Mouse (Mus musculus): ENCODE data around the gene Rtkn.

Gene Rtkn

DNA sequence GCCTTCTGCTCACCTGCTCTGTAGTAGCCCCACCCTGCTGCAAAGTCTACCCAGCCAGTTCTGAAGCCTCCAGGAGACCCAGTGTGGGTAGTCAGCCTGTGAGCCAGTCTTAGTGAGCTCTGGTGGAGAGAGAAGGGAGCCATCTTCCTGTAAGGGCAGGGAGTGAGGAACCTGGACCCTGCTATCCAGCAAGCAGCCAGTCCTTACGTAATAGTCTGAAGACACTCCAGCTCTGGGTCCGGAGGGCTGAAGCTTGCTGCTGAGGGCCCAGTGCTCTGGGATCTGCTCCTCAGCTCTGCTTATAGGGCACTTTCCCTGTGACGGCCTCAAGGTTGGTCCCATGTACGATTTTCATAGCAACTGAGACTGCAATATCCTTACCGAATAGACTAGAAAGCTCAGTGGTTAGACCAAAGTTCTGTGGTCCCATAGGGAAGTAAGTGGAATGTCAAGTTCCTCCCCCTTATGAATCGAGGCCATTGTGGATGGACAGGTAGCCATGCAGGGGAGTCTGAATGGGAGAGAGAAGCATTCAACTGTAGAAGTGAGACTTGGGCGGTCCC is at the start of gene Rtkn:
Rtkn (plus strand) TSS at position 513 of the 563 bp plus-strand sequence.
- peak in 1 of 2 experiments; percentile 86 for DNase-seq

- no peak for DNase-seq
These were observed 48.9 kb upstream of the Rtkn start, which contains the start of gene Lbx2 for GRCm38 (mm10) chr6:83086121-83087035. TSS of gene Lbx2 (plus strand) at chr6:83086367.

DNA sequence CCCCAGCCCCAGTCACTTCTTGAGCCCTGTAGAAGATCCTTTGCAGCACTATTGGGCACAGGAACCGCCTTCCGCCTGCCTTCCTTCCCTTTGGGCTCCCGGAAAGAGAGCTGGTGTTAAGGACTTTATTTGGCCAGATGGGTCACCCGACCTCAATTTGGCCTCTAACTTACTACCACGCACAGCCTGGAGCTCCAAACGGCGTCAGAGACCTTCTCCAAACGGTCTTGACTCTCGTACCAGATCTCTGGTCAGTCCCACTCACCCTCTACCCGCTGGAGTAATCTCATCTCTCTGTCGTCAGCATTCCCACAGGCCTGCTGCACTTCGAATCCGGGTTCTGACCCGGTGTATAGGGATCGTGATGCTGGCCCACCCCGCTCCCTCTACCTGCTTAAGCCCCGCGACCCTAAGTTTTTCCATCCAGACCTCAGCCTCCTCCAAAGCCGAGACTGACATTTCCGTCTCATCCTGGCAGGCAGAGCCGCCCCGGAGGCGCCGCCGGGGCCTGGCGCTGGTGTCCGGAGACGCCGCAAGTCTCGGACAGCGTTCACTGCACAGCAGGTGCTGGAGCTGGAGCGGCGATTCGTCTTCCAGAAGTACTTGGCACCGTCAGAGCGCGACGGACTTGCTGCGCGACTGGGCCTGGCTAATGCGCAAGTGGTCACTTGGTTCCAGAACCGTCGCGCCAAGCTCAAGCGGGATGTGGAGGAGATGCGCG is 47.9 kb upstream of the Rtkn start:
- DNase-seq, result peak; percentile 51 to 69

GRCm38 (mm10) chr6:83087926-83088260 is 47.4 kb upstream of the Rtkn start:
- no peak for DNase-seq

DNA sequence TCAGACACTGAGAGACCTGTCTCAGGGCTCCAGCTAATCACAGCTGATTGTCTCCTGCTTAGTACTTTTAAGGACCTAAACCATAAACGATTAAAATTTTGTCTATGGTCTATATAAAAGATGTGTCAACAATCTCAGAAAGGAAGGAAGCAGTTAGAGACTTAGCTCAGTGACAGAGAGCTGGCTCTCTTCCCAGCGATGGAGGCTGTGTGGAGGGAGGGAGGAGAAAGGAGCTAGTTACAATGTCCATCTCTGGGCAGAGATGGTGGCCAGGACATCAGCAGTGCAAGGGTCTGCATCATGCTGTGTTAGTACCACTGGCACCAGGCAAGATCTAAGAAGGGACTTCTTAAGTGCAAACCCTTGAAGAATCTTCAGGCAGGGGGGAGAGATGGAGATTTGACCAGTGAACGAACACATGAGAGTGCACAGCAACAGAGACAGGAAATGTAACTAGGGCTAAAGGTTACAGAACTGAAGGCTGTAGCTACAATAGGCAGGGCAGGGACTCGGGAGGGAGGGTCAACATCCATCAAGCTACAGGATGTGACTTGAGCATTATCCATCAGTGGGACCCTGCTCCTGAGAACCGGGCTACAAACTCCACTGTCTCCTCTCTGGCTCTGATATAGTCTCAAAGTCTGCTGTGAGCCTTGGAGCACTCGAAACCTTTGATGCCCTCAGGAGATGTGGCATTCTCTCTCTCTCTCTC is 42.7 kb upstream of the Rtkn start:
- peak; percentile 51 to 65 for DNase-seq

DNA sequence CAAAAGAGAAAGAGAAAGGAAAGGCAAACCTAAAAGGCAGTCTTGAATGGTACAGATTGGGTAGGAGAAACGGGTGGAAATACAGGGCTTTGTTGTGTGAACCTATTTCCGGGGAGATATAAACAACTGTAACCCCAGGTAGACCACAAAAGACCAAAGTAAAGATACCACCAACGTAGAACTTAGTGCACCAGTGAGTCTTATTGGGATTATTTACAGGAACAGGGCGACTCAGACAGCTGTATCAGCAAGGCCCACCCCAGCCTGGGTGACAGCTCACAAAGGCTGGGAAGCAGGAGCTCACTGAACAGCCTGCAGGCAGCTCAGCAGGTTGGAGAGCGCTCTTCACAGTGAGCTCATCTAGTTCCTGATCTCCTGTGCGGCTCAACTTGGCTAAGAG is 39.3 kb upstream of the Rtkn start:
- no peak for DNase-seq

DNA sequence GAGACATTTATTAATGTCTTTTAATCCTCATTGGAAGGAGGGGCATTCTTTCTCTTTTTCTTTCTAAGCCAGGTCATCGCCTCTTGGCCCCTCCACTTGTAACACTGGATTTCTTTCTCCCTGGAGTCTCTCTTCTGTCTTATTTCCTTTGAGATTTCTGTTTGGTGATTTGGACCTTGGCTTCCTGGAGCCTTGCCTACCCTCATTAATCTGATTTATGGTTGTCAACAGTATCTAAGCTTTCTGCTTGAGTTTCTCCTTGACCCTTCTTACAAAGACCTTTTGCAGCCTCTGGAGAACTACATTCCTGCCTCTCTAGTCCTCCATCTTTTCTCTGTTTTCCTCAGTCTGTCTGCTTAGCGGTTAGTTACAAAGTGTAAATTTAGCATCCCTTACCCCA is 36.9 kb upstream of the Rtkn start:
- DNase-seq, result peak in 1 of 2 experiments; percentile 68

DNA sequence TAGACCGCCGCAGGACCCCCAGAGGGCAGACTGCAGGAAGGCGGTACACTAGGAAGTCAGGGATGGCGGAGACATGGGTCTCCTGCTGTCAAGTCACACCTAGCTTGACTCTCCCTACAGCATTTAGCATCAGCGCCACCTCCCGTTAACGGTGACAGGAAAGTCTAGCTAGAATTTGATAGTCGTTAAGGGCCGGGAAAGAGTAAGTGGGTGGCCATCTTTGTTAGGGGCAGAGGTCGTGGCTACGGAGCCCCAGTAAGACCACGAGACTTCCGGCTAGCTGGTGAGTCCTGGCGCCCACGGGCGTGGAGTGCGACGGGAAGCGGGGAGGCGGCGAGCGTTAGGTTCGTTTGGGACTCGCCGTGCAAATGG is 34.0 kb upstream of the Rtkn start, which contains the start of the genes Ccdc142 and Gm42688:
Ccdc142 (plus strand) TSS at position 286 of the 372 bp plus-strand sequence.
Gm42688 (plus strand) TSS at position 302 of the 372 bp plus-strand sequence.
- peak; percentile 94 to 96 for DNase-seq

- peak; percentile 67 to 83 for DNase-seq
These were observed 33.3 kb upstream of the Rtkn start for GRCm38 (mm10) chr6:83101688-83102556.

DNA sequence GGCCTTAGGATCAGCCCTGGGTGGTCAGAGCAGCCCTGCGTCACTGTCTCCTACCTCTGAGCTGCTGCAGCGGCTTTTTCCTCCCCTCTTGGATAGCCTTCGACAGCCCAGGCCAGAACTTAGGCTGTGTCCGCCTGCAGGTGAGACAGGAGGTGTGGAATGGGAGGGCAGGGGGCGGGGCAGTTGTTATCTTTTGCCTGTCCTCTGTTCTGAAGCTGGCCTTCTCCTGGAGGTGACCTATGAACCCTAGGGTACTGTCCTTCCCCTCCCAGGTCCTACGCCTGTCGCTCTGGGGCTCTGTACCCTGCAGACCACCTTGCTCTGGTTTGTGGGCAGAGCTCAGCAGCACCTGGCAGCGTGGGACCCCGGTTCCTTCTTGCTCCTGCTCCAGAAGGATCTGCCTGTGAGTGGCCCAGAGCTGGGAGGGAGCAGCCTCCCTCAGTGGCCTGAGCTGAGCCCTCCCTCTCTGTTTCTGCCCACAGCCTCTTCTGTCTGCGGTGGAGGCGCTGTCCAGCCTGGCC is 32.1 kb upstream of the Rtkn start:
- DNase-seq, result no peak

DNA sequence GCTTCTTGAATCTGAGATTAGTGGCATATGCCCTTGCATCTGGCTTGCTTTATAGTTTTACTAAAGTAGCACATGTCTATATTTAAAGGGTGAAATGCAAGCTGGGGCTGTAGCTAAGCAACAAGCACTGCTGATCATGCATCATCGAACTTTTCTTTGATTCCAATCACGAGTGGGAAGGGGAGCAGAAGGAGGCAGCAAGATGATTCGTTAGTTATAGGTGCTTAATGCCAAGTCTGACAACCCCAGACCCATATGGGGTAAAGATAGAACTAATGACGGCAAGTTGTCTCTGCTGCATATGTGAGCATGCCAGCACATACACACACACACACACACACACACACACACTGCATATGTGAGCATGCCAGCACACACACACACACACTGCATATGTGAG is 31.1 kb upstream of the Rtkn start:
- DNase-seq, result no peak

DNA sequence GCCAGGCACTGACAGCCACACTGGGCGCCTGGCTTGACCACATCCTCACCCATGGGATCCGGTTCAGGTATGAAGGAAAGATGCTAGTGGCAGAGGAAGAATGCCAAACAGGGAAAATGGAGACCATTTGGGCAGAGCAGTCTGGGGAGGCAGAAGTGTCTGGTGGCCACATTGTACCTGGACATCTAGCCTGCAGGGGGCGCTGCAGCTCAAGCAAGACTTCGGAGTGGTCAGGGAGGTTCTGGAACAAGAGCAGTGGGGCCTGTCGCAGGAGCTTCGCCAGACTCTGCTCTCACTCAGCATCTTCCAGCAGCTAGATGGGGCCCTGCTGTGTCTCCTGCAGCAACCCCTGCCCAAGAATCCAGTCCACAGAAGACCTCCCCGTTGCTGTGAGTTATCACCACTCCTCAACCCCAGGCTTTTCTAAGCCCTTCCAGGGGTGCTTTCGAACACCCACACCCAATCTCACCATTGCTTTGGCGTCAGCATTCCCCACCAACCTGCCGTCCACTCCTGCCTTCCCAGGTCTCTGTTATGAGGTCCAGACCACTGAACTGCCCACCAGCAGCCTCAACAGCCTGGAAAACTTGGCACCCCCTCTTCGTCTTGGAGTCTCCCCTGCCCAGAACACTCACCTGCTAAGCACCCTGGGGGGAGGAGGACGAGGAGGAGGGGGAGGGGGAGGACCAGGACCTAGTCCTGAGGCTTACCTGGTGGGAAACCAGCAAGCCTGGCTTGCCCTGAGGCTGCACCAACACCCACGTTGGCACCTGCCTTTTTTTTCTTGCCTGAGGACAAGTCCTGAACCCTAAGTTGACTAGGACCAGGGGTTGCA is 27.5 kb upstream of the Rtkn start:
- DNase-seq, result peak; percentile 88 to 89

- peak; percentile 84 to 90 for DNase-seq
These were observed 26.2 kb upstream of the Rtkn start, which contains the start of gene Mrpl53 for GRCm38 (mm10) chr6:83108762-83109668. TSS of gene Mrpl53 (plus strand) at chr6:83109040.

- no peak for DNase-seq
These were observed 23.6 kb upstream of the Rtkn start for GRCm38 (mm10) chr6:83111510-83112136.

DNA sequence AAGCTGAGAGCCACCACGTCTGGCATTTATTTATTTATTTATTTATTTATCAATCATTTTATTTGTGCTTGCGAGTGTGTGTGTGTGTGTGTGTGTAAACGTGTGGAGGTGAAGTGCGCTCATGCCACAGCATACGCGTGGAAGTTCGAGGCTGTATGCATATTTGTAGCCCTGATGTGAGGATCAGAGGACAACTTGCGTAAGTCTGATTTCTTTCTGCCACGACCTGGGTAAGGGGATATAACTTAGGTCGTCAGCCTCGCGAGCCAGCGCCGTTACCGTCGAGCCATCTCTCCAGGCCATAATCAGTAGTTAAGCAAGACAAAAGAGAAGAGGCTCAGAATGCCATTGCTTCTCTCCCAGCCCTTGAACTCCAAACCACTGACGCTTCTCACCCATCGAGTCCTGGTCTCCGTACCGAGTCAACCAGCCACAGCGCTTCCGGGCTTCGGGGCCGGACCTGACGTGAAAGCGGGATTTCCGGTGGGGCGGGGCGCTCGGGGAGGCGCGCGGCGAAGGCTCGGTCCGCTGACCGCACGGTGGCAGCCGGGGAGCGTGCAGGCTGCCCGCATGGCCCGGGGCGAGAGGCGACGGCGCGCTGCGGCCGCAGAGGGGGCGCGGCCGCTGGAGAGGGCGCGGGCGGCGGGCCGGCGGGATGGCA is 20.1 kb upstream of the Rtkn start, which contains the start of gene Mogs:
Mogs (plus strand) TSS at position 486 of the 661 bp plus-strand sequence.
- peak; percentile 96 to 97 for DNase-seq

DNA sequence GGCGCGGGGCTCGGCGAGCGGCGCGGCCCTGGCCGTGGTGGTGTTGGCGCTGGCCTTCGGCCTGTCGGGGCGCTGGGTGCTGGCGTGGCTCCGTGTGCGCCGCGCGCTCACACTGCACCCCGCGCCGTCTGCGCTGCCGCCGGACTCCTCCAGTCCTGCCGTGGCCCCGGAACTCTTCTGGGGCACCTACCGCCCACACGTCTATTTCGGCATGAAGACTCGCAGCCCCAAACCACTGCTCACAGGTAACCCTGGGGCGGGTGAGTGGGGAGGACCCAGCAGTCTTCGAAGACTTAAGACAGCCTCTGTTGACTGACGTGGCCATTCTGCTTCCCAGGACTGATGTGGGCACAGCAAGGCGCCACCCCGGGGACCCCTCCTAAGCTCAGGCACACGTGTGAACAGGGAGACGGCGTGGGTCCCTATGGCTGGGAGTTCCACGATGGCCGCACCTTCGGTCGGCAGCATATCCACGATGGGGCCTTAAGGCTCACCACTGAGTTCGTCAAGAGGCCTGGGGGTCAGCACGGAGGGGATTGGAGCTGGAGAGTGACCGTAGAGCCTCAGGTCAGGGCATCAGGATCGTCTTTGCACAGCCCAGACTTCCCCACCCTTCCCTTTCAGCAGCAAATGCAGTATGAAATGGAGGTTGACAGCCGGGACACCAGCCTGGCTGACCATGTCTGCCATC is 19.4 kb upstream of the Rtkn start:
- DNase-seq, result no peak

GRCm38 (mm10) chr6:83116373-83117164 is 18.7 kb upstream of the Rtkn start:
- DNase-seq, result no peak

All from kidney, postnatal 25 days (tissue).